Mouse (Mus musculus): ENCODE data around the gene Tagln. TPM values are rescaled to one million over a fixed set of nuclear protein-coding genes. Genes with fewer than 3 reads are reported as not detected.

The Tagln gene
- polyA plus RNA-seq, 1 experiment from 2014 or later: 116 TPM

DNA sequence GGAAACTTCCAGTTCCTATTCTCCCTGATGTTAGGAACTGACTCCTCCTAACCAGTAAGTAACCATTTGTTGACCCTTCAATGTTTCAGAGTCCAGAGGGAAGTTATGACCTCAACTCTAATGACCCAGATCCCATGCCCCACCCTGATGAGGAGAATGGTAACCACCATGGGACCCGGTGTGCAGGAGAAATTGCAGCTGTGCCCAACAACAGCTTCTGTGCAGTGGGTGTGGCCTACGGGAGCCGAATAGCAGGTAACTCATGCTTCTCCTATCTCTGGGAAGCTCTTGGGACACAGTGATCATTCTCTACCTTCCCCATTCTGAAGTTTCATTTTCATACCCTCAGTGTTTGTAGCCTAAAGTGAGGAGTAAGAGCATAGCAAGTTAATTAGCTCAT lies 24.9 kb downstream of the Tagln start:
- Histone ChIP-seq H3K9ac (ENCODE audit: low read depth, low read length) (no peak overlapping the region), H3K4me3 (replicated peaks; ENCODE audit: low read depth, low read length) (no peak overlapping the region), H3K27ac (no peak overlapping the region), H3K4me1 (replicated peaks; ENCODE audit: insufficient read depth, low read length) (no peaks in the 10 kb centered on the region; the same call in 1 of the 2 replicates), H3K9me3 (replicated peaks; ENCODE audit: low read length) (no peaks in the 10 kb centered on the region), H3K4me2 (ENCODE audit: low read length) (no peak overlapping the region), H3K36me3 (ENCODE audit: insufficient read depth, low read length) (peaks cover 43% of the 10 kb centered on the region), H3K27me3 (ENCODE audit: insufficient read depth, low read length) (no peaks in the 10 kb centered on the region)
- ATAC-seq (replicated peaks; ENCODE audit: low FRiP score, low read depth) (no peak), DNase-seq (ENCODE audit: low spot score) (no peak)
- no peak for TF ChIP-seq CTCF (IDR thresholded peaks at IDR 0.05; ENCODE audit: low read depth)
- WGBS: 89% methylated on average over 3 of the region's 3 CpGs

DNA sequence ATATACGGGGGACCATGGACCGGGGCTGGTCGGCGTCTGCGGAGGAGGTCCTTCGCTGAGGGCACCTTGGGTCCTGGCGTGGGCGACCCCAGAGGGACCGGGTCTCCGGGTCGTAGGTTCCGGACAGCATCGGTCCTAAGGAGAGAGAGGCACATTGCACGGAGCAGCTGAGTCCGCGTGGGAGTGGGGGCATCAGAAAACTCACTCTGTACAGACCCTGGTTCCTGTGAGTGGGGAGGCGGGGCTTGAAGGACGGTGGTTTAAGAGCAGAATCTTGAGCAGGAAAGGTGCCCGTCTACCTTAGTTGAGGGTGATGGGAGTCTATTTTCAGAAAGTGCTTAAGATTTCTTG lies 28.8 kb downstream of the Tagln start:
- Histone ChIP-seq H3K9me3 (replicated peaks; ENCODE audit: low read length) (no peaks in the 10 kb centered on the region), H3K4me1 (replicated peaks; ENCODE audit: insufficient read depth, low read length) (no peaks in the 10 kb centered on the region; the same call in 1 of the 2 replicates), H3K9ac (ENCODE audit: low read depth, low read length) (peak overlapping the region; percentile 83), H3K36me3 (ENCODE audit: insufficient read depth, low read length) (peaks cover 27% of the 10 kb centered on the region), H3K27me3 (ENCODE audit: insufficient read depth, low read length) (no peaks in the 10 kb centered on the region), H3K4me3 (replicated peaks; ENCODE audit: low read depth, low read length) (peak overlapping the region; percentile 95), H3K4me2 (ENCODE audit: low read length) (peak overlapping the region; percentile 61), H3K27ac (peak overlapping the region; percentile 94)
- peak; percentile 29 for DNase-seq (ENCODE audit: low spot score)
- ATAC-seq (replicated peaks; ENCODE audit: low FRiP score, low read depth): no peak
- no peak for TF ChIP-seq CTCF (IDR thresholded peaks at IDR 0.05; ENCODE audit: low read depth)
- under 1% methylated on average over 19 of the region's 19 CpGs for WGBS

DNA sequence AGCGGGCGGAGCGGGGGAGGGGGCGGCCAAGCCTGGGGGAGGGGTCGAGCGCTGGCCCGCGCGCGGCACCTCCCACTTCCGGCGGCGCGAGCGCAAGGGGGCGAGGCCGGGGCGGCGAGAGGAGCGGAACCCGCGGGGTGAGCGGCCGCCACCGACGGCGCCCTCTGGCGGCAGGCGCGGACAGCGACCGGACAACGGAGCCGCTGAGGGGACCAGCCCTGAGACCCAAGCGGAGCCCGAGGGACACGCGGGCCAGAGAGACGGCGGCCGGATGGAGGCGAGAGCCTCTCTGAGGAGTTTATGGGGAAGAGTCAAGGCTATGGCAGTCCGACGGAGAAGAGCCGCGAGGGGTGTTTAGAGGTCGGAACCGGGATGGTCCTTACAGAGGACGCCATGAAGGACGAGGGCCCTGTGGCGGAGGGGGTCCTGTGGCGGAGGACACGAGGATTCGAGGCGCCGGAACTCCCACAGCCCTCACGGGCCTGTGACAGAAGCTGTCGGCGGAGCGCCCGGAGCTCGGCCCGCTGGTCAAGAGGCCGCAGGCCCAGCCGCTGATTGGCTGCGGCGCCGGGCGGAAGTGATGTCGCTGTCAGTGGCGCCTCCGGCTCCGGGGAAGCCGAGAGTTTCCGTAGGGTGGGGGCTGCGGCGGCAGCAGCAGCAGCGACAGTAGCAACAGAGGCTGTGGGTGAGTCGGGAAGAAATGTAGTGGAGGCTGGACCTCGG lies 29.3 kb downstream of the Tagln start, which contains the start of the genes Pcsk7 and Rnf214:
Gene Pcsk7 (plus strand): TSS at position 143 of the 723 bp plus-strand sequence.
Gene Rnf214 (minus strand): TSS at position 557 of the 723 bp plus-strand sequence.
- peak; percentile 78 for TF ChIP-seq CTCF (IDR thresholded peaks at IDR 0.05; ENCODE audit: low read depth)
- Histone ChIP-seq H3K4me2 (ENCODE audit: low read length) (peak within 1 kb of the TSS; percentile 61), H3K27me3 (ENCODE audit: insufficient read depth, low read length) (no peaks in the 10 kb centered on the region), H3K9ac (ENCODE audit: low read depth, low read length) (peak within 1 kb of the TSS; percentile 83), H3K4me3 (replicated peaks; ENCODE audit: low read depth, low read length) (peak within 1 kb of the TSS; percentile 95), H3K27ac (peak within 1 kb of the TSS; percentile 94), H3K36me3 (ENCODE audit: insufficient read depth, low read length) (peaks cover 30% of the 10 kb centered on the region), H3K9me3 (replicated peaks; ENCODE audit: low read length) (no peaks in the 10 kb centered on the region), H3K4me1 (replicated peaks; ENCODE audit: insufficient read depth, low read length) (no peaks in the 10 kb centered on the region; the same call in 1 of the 2 replicates)
- under 1% methylated on average over 76 of the region's 80 CpGs for WGBS
- peak; percentile 94 for DNase-seq (ENCODE audit: low spot score)
- peak; percentile 90 for ATAC-seq (replicated peaks; ENCODE audit: low FRiP score, low read depth)

DNA sequence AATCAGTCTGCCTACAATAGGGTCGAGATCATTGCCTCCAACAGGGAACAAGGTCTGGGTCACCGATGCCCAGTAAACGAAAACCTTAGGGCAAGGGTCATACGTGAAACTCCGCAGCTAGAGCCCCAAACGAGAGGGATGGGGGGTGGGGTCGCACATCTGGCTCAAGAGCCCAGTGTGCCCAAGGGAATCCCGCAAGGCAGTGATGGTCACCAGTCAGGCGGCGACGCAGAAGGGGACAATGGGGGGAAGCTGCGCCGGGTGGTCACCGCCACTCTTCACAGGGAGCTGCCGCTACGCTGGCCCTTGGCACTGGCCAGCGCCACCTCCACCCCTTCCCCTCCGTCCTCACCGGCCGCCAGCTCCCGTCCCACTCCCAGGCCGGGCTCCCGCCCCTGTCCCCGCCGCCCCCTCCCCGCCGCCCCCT lies 30.0 kb downstream of the Tagln start:
- H3K9ac ChIP-seq (ENCODE audit: low read depth, low read length): peak overlapping the region; percentile 83
- no peaks in the 10 kb centered on the region; the same call in 1 of the 2 replicates for H3K4me1 ChIP-seq (replicated peaks; ENCODE audit: insufficient read depth, low read length)
- WGBS: under 1% methylated on average over 24 of the region's 27 CpGs
- no peaks in the 10 kb centered on the region for H3K27me3 ChIP-seq (ENCODE audit: insufficient read depth, low read length)
- no peak for TF ChIP-seq CTCF (IDR thresholded peaks at IDR 0.05; ENCODE audit: low read depth)
- ATAC-seq (replicated peaks; ENCODE audit: low FRiP score, low read depth): peak; percentile 50
- H3K4me2 ChIP-seq (ENCODE audit: low read length): peak overlapping the region; percentile 61
- no peaks in the 10 kb centered on the region for H3K9me3 ChIP-seq (replicated peaks; ENCODE audit: low read length)
- peaks cover 24% of the 10 kb centered on the region; the same call in 1 of the 2 replicates for H3K36me3 ChIP-seq (ENCODE audit: insufficient read depth, low read length)
- peak overlapping the region; percentile 95 for H3K4me3 ChIP-seq (replicated peaks; ENCODE audit: low read depth, low read length)
- peak overlapping the region; percentile 94 for H3K27ac ChIP-seq
- DNase-seq (ENCODE audit: low spot score): peak; percentile 40

DNA sequence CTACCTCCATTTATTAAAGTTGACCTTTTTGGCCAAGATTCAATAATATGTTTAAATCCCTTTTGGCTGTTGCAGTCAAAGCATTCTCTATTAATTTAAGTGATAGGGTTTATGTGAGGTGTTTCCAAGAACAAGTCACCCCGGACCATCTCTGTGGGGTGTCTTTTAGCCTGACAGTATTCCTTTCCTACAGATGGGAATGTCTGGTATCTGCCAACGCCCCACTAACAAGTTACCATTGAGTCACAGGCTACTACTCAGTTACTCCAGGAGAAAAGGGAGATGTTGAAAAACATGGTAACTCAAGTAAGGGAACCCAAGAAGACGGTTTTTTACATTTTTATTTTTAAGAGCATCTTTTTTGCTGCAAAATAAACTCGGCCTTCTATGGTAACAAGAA lies 30.7 kb downstream of the Tagln start:
- no peak for TF ChIP-seq CTCF (IDR thresholded peaks at IDR 0.05; ENCODE audit: low read depth)
- Histone ChIP-seq H3K9ac (ENCODE audit: low read depth, low read length) (no peak overlapping the region), H3K36me3 (ENCODE audit: insufficient read depth, low read length) (peaks cover 18% of the 10 kb centered on the region; the same call in 1 of the 2 replicates), H3K4me2 (ENCODE audit: low read length) (peak overlapping the region; percentile 61), H3K4me1 (replicated peaks; ENCODE audit: insufficient read depth, low read length) (no peaks in the 10 kb centered on the region; the same call in 1 of the 2 replicates), H3K4me3 (replicated peaks; ENCODE audit: low read depth, low read length) (peak overlapping the region; percentile 95), H3K27ac (no peak overlapping the region), H3K9me3 (replicated peaks; ENCODE audit: low read length) (no peaks in the 10 kb centered on the region), H3K27me3 (ENCODE audit: insufficient read depth, low read length) (no peaks in the 10 kb centered on the region)
- DNase-seq (ENCODE audit: low spot score): no peak
- WGBS: 48% methylated on average over 4 of the region's 4 CpGs
- no peak for ATAC-seq (replicated peaks; ENCODE audit: low FRiP score, low read depth)

DNA sequence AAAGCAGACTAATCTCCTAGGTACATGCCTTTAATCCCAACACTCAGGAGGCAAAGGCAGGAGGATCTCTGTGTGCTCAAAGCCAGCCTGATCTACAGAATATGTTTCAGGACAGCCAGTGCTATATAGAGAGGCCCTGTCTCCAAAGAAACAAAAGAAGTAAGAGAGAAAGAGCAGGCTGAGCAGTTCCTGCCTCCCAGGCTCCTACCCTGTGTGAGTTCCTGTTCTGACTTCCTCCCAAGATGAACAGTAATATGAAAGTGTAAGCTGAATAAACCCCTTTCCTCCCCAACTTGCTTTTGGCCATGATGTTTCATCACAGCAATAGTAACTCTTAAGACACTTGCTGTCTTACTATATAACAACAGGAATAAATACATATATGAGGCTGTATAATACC lies 42.2 kb downstream of the Tagln start:
- DNase-seq (ENCODE audit: low spot score) (no peak), ATAC-seq (replicated peaks; ENCODE audit: low FRiP score, low read depth) (no peak)
- TF ChIP-seq CTCF (IDR thresholded peaks at IDR 0.05; ENCODE audit: low read depth): no peak
- Histone ChIP-seq H3K27ac (no peak overlapping the region), H3K9me3 (replicated peaks; ENCODE audit: low read length) (no peaks in the 10 kb centered on the region), H3K4me2 (ENCODE audit: low read length) (no peak overlapping the region), H3K36me3 (ENCODE audit: insufficient read depth, low read length) (peaks cover 44% of the 10 kb centered on the region), H3K27me3 (ENCODE audit: insufficient read depth, low read length) (no peaks in the 10 kb centered on the region), H3K4me3 (replicated peaks; ENCODE audit: low read depth, low read length) (no peak overlapping the region), H3K9ac (ENCODE audit: low read depth, low read length) (no peak overlapping the region), H3K4me1 (replicated peaks; ENCODE audit: insufficient read depth, low read length) (no peaks in the 10 kb centered on the region)

Small RNA genes lying within 50 kb of the gene (microRNA-seq; reads per million reads assigned to microRNA genes)
- not detected for gene Mir7087

Other genes with a start within 250 kb of the Tagln start
- 20.1 and 20.6 TPM in 2 replicates for gene Cep164, start 107.4 kb downstream of the Tagln start, polyA plus RNA-seq (2015; fragmentation: Nextera tagmentation; extraction: Ambion mirVana)
- 26.5 and 29.1 TPM in 2 replicates for gene Bace1, start 97.5 kb downstream of the Tagln start, polyA plus RNA-seq (2015; fragmentation: Nextera tagmentation; extraction: Ambion mirVana)
- 18.2 and 19.7 TPM in 2 replicates for gene Pcsk7, start 29.6 kb downstream of the Tagln start, polyA plus RNA-seq (2015; fragmentation: Nextera tagmentation; extraction: Ambion mirVana)
- 36.0 and 36.4 TPM in 2 replicates for gene Rnf214, start 29.1 kb downstream of the Tagln start, polyA plus RNA-seq (2015; fragmentation: Nextera tagmentation; extraction: Ambion mirVana)
- gene Sidt2, start 19.2 kb upstream of the Tagln start, polyA plus RNA-seq (2015; fragmentation: Nextera tagmentation; extraction: Ambion mirVana): 50.8 and 53.5 TPM in 2 replicates
- gene Pafah1b2, start 76.6 kb upstream of the Tagln start, polyA plus RNA-seq (2015; fragmentation: Nextera tagmentation; extraction: Ambion mirVana): 113 and 127 TPM in 2 replicates
- 12.5 and 12.7 TPM in 2 replicates for gene Sik3, start 76.8 kb upstream of the Tagln start, polyA plus RNA-seq (2015; fragmentation: Nextera tagmentation; extraction: Ambion mirVana)